Mouse (Mus musculus): Measurements from ENCODE around the gene Syncrip.

GRCm38 (mm10) chr9:88438237-88438554, 44.2 kb downstream of the Syncrip start:
- TF ChIP-seq POLR2A (IDR thresholded peaks at IDR 0.05; ENCODE audit: control insufficient read depth, extremely low read depth, insufficient read depth, low read length, poor library complexity) (no peak), CTCF (IDR thresholded peaks at IDR 0.05; ENCODE audit: borderline replicate concordance, control insufficient read depth, extremely low read depth, insufficient read depth, low read length, poor library complexity) (no peak)
